Mouse (Mus musculus): ENCODE results near the gene Gm8271. TPM values are rescaled to one million over a fixed set of nuclear protein-coding genes. Genes with fewer than 3 reads are reported as not detected.
"Not testable (repeated sequence)": the region's sequence is repeated elsewhere in the genome, so short reads cannot be mapped to it uniquely, and the experiment has no call there.

Gm8271 gene
- not detected in 2 replicates for polyA plus RNA-seq (2015; fragmentation: Nextera tagmentation; extraction: Ambion mirVana)

- not testable (repeated sequence) for H3K27me3 ChIP-seq (ENCODE audit: control insufficient read depth, insufficient read depth, low read depth, low read length); H3K4me1 ChIP-seq (ENCODE audit: control insufficient read depth, low read depth, low read length); H3K4me2 ChIP-seq (ENCODE audit: low read depth, low read length); H3K36me3 ChIP-seq (ENCODE audit: control insufficient read depth, insufficient read depth); H3K4me3 ChIP-seq (ENCODE audit: low read depth, low read length); H3K9me3 ChIP-seq (replicated peaks; ENCODE audit: control insufficient read depth, low read length); ATAC-seq (ENCODE audit: low read depth); H3K9ac ChIP-seq (ENCODE audit: low read depth, low read length); H3K27ac ChIP-seq (ENCODE audit: low read length)
- no CpG with 5 or more reads among the region's 3 CpGs for WGBS (ENCODE audit: insufficient replicate concordance)
Measured at GRCm38 (mm10) chr14:5185493-5185892, at the start of gene Gm8271. Gm8271 (plus strand) TSS chr14:5185793.

- H3K4me2 ChIP-seq (ENCODE audit: low read depth, low read length); H3K27ac ChIP-seq (ENCODE audit: low read length); H3K36me3 ChIP-seq (ENCODE audit: control insufficient read depth, insufficient read depth); ATAC-seq (ENCODE audit: low read depth); H3K9ac ChIP-seq (ENCODE audit: low read depth, low read length); H3K27me3 ChIP-seq (ENCODE audit: control insufficient read depth, insufficient read depth, low read depth, low read length); H3K9me3 ChIP-seq (replicated peaks; ENCODE audit: control insufficient read depth, low read length); H3K4me3 ChIP-seq (ENCODE audit: low read depth, low read length); H3K4me1 ChIP-seq (ENCODE audit: control insufficient read depth, low read depth, low read length): not testable (repeated sequence)
- no CpG with 5 or more reads among the region's 1 CpGs for WGBS (ENCODE audit: insufficient replicate concordance)
Measured at GRCm38 (mm10) chr14:5164235-5164634, 21.4 kb upstream of the Gm8271 start, which contains the start of gene Gm3317. Gm3317 (plus strand) TSS chr14:5164535.

Other genes with a start within 250 kb of the Gm8271 start
- gene Gm8297, start 201.9 kb upstream of the Gm8271 start, polyA plus RNA-seq (2015; fragmentation: Nextera tagmentation; extraction: Ambion mirVana), result not detected in 2 replicates
- gene Gm3298, start 169.9 kb upstream of the Gm8271 start, polyA plus RNA-seq (2015; fragmentation: Nextera tagmentation; extraction: Ambion mirVana), result not detected in 2 replicates
- not detected in 2 replicates for gene 4930555G01Rik, start 135.2 kb upstream of the Gm8271 start, polyA plus RNA-seq (2015; fragmentation: Nextera tagmentation; extraction: Ambion mirVana)
- gene Gm8281, start 114.8 kb upstream of the Gm8271 start, polyA plus RNA-seq (2015; fragmentation: Nextera tagmentation; extraction: Ambion mirVana), result not detected in 2 replicates
- gene Gm8279, start 54.3 kb upstream of the Gm8271 start, polyA plus RNA-seq (2015; fragmentation: Nextera tagmentation; extraction: Ambion mirVana), result not detected in 2 replicates
- not detected in 2 replicates for gene Gm3317, start 21.3 kb upstream of the Gm8271 start, polyA plus RNA-seq (2015; fragmentation: Nextera tagmentation; extraction: Ambion mirVana)
- gene Gm3526, start 74.8 kb downstream of the Gm8271 start, polyA plus RNA-seq (2015; fragmentation: Nextera tagmentation; extraction: Ambion mirVana), result not detected in 2 replicates
- not detected in 2 replicates for gene Gm3542, start 149.1 kb downstream of the Gm8271 start, polyA plus RNA-seq (2015; fragmentation: Nextera tagmentation; extraction: Ambion mirVana)
- gene Gm3500, start 203.3 kb downstream of the Gm8271 start, polyA plus RNA-seq (2015; fragmentation: Nextera tagmentation; extraction: Ambion mirVana), result not detected in 2 replicates

Measured in liver, embryonic 16.5 days (tissue).